Mouse (Mus musculus) WW6 (cell line): ENCODE measurements around the gene Ttc25.

Experiments used
- DNase-seq: peaks from one replicate; pipeline ENCODE4 v3.0.0-alpha.2; 2013; ENCODE audit warnings: low read depth, low spot score

The Ttc25 gene

GRCm38 (mm10) chr11:100544832-100545745, at the start of gene Ttc25:
Ttc25 (plus strand) TSS chr11:100545607.
- peak; percentile 94 for DNase-seq

- no peak for DNase-seq
Measured at GRCm38 (mm10) chr11:100500241-100500640, 45.2 kb upstream of the Ttc25 start.

- no peak for DNase-seq
Measured at GRCm38 (mm10) chr11:100500651-100501050, 44.8 kb upstream of the Ttc25 start.

GRCm38 (mm10) chr11:100501321-100501720, 44.1 kb upstream of the Ttc25 start:
- no peak for DNase-seq

GRCm38 (mm10) chr11:100504990-100505660, 40.3 kb upstream of the Ttc25 start:
- no peak for DNase-seq

GRCm38 (mm10) chr11:100505997-100506396, 39.4 kb upstream of the Ttc25 start:
- no peak for DNase-seq

GRCm38 (mm10) chr11:100510556-100510955, 34.9 kb upstream of the Ttc25 start:
- DNase-seq = no peak

GRCm38 (mm10) chr11:100512384-100512783, 33.0 kb upstream of the Ttc25 start:
- no peak for DNase-seq

- DNase-seq = no peak
Measured at GRCm38 (mm10) chr11:100513716-100514115, 31.7 kb upstream of the Ttc25 start.

- DNase-seq = no peak
Measured at GRCm38 (mm10) chr11:100515061-100515460, 30.3 kb upstream of the Ttc25 start.

- no peak for DNase-seq
Measured at GRCm38 (mm10) chr11:100515789-100516188, 29.6 kb upstream of the Ttc25 start.

GRCm38 (mm10) chr11:100516291-100516690, 29.1 kb upstream of the Ttc25 start:
- DNase-seq = no peak

GRCm38 (mm10) chr11:100518188-100518591, 27.2 kb upstream of the Ttc25 start:
- no peak for DNase-seq

- DNase-seq = no peak
Measured at GRCm38 (mm10) chr11:100519188-100519587, 26.2 kb upstream of the Ttc25 start.

- no peak for DNase-seq
Measured at GRCm38 (mm10) chr11:100520838-100521237, 24.6 kb upstream of the Ttc25 start.

GRCm38 (mm10) chr11:100524358-100524757, 21.0 kb upstream of the Ttc25 start:
- no peak for DNase-seq

- no peak for DNase-seq
Measured at GRCm38 (mm10) chr11:100524987-100525630, 20.3 kb upstream of the Ttc25 start.

GRCm38 (mm10) chr11:100526052-100526816, 19.2 kb upstream of the Ttc25 start:
- DNase-seq = no peak

GRCm38 (mm10) chr11:100527066-100527457, 18.3 kb upstream of the Ttc25 start:
- no peak for DNase-seq

- peak; percentile 99 for DNase-seq
Measured at GRCm38 (mm10) chr11:100527458-100528374, 17.7 kb upstream of the Ttc25 start, which contains the start of gene Acly. Acly (minus strand) TSS chr11:100528000.
